Mouse (Mus musculus) neural tube, embryonic 13.5 days (tissue): ENCODE results near the gene St6galnac6. TPM values are rescaled to one million over a fixed set of nuclear protein-coding genes. Genes with fewer than 3 reads are reported as not detected.

Experiments
- ATAC-seq: fragments of 200-750 bp; cut with Nextera tagmentation; 2 replicates; pipeline ENCODE4 v1.8.0; 2017; ENCODE audit warnings: low read depth, mild to moderate bottlenecking, moderate TSS enrichment, moderate library complexity
- H3K27ac ChIP-seq: fragments of 300-500 bp; sonication (generic); replicated peaks from 2 replicates; pipeline ENCODE4 v1.5.1; 2015; ENCODE audit warnings: moderate library complexity, mild to moderate bottlenecking, inconsistent platforms
- H3K27me3 ChIP-seq: fragments of 300-500 bp; sonication (generic); 2 replicates; pipeline ENCODE4 v1.6.1; 2015; ENCODE audit warnings: mild to moderate bottlenecking, inconsistent platforms
- H3K36me3 ChIP-seq: fragments of 300-500 bp; sonication (generic); 2 replicates; pipeline ENCODE4 v1.6.1; 2015; ENCODE audit warnings: mild to moderate bottlenecking, inconsistent platforms
- H3K4me1 ChIP-seq: fragments of 300-500 bp; sonication (generic); replicated peaks from 2 replicates; pipeline ENCODE4 v1.6.1; 2015; ENCODE audit warnings: inconsistent platforms
- H3K4me2 ChIP-seq: fragments of 300-500 bp; sonication (generic); 2 replicates; pipeline ENCODE4 v1.6.1; 2015; ENCODE audit warnings: inconsistent platforms, mild to moderate bottlenecking, moderate library complexity
- H3K4me3 ChIP-seq: fragments of 300-500 bp; sonication (generic); 2 replicates; pipeline ENCODE4 v1.5.1; 2015; ENCODE audit warnings: mild to moderate bottlenecking, inconsistent platforms
- H3K9ac ChIP-seq: fragments of 300-500 bp; sonication (generic); 2 replicates; pipeline ENCODE4 v1.6.1; 2015; ENCODE audit warnings: moderate library complexity, mild to moderate bottlenecking, inconsistent platforms
- H3K9me3 ChIP-seq: fragments of 300-500 bp; sonication (generic); 2 replicates; pipeline ENCODE4 v1.6.1; 2016; ENCODE audit warnings: inconsistent platforms
- WGBS: fragments of 180-500 bp; shearing (Covaris S2); methylation state at CpG from one replicate; pipeline ENCODE4 v1.1.7; 2015; 5-methylcytosine and 5-hydroxymethylcytosine counted together
- polyA plus RNA-seq: library from polyadenylated mRNA; unstranded; fragments of >200 nt; fragmentation: Nextera tagmentation; extraction: Ambion mirVana; gene quantifications from 2 replicates; pipeline ENCODE4 v1.2.1, GENCODE M21; 2015

Gene St6galnac6
- polyA plus RNA-seq, 1 experiment from 2014 or later: 9.4 TPM

DNA sequence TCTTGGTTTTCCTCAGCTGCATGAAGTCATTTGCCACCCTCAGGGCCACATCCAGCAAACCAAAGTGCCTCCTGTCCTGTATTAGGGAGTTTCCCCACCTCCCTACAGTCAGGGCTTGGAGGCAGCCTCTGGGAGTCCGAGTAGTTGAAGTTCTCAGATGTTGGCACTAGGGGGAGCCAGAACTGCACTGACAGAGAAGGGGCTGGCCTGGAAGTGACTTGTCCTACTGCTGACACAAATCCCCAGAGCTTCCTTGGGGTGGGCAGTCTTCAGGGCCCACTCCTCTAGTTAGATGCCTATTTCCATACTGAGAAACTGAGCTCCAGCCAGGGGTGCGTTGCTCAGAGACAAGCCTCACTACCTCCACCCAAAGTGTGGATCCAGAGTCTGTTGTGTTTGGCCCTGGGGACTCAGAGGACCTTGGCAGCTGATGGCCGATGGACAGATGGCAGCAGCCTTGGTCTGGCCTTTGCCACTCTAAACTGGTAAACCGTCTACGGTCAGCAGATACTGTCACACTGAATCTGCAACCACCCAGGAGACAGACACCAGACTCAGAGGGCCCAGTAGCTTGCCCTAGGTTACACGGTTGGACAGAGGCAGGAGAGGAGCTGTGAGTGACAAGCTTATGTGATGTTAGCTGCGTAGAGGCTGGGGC is 32.4 kb downstream of the St6galnac6 start:
- peaks cover 3% of the 10 kb centered on the region; the same call in 1 of the 2 replicates for H3K36me3 ChIP-seq
- peaks cover 39% of the 10 kb centered on the region for H3K4me1 ChIP-seq
- peak; percentile 52 for ATAC-seq
- no peak overlapping the region for H3K4me2 ChIP-seq
- WGBS: 55% methylated on average over 7 of the region's 7 CpGs
- H3K9me3 ChIP-seq: no peaks in the 10 kb centered on the region
- H3K27me3 ChIP-seq: no peaks in the 10 kb centered on the region
- no peak overlapping the region for H3K9ac ChIP-seq
- no peak overlapping the region for H3K4me3 ChIP-seq
- H3K27ac ChIP-seq: no peak overlapping the region

DNA sequence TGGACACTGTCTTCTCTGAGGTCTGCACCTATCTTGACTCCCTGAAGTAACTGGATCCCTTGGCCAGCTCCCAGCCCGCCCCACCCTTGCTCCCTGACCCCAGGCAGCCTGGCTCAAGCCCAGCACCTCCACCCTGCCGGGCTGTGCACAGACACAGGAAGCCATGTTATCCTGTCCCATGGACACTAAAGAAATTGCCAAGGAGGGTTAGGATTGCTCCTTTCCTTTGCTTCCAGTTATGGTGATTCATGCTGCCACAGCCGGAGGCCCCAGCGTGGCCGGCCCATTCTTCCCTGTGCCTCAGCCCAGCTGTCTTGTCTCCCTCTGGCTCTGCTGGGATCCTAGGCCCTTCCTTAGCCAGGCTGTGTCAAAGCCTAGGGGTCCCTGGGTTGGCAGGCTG is 34.2 kb downstream of the St6galnac6 start:
- H3K9ac ChIP-seq: peak overlapping the region; percentile 31; the same call in 1 of the 2 replicates
- 71% methylated on average over 5 of the region's 5 CpGs for WGBS
- H3K27me3 ChIP-seq: no peaks in the 10 kb centered on the region
- H3K9me3 ChIP-seq: no peaks in the 10 kb centered on the region
- H3K36me3 ChIP-seq: peaks cover 3% of the 10 kb centered on the region; the same call in 1 of the 2 replicates
- H3K4me1 ChIP-seq: peaks cover 28% of the 10 kb centered on the region
- no peak overlapping the region for H3K4me2 ChIP-seq
- no peak overlapping the region for H3K4me3 ChIP-seq
- H3K27ac ChIP-seq: no peak overlapping the region
- no peak for ATAC-seq

DNA sequence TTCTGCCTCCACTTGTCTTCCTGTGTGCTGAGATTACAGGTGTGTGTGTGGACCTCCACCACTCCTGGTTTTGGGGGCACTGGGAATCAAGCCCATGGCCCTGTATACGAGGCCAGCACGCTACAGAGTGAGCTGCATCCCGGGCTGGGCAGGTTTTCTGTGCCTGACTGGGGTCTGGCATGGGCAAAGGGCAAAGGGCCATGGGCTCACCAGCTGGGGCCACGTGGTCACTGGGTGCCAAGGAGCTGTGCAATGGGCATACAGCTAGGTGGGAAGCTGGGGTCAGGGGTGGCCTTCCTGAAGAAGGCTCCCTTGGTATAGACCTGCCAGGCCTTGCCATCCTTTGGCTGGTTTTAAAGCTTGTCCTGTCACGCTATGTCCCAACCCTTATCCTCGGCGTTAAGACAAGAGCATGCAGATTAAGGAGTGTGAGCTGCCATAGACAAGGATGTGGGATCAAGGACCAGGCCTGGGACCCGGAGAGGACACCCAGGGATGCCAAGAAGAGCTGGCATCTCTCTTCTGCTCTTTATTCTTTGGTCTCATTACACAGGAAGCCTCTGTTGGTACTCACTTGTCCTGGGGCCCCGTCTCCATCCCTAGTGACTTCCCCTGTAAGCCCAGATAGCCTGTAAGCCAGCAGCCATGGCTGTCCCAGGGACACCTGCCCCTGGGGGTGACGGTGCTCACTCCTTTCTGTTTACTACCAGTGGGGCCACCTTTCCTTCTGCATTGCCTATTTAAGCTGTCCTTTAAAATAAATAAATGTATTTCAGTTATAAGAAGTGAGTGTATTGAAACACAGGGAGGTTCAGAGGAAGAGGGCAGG is 35.0 kb downstream of the St6galnac6 start:
- Histone ChIP-seq H3K4me2 (no peak overlapping the region), H3K27ac (no peak overlapping the region), H3K4me3 (no peak overlapping the region), H3K4me1 (peaks cover 20% of the 10 kb centered on the region), H3K9ac (peak overlapping the region; percentile 12; the same call in 1 of the 2 replicates), H3K9me3 (no peaks in the 10 kb centered on the region), H3K27me3 (no peaks in the 10 kb centered on the region), H3K36me3 (peaks cover 3% of the 10 kb centered on the region; the same call in 1 of the 2 replicates)
- no peak for ATAC-seq
- 87% methylated on average over 10 of the region's 10 CpGs for WGBS

DNA sequence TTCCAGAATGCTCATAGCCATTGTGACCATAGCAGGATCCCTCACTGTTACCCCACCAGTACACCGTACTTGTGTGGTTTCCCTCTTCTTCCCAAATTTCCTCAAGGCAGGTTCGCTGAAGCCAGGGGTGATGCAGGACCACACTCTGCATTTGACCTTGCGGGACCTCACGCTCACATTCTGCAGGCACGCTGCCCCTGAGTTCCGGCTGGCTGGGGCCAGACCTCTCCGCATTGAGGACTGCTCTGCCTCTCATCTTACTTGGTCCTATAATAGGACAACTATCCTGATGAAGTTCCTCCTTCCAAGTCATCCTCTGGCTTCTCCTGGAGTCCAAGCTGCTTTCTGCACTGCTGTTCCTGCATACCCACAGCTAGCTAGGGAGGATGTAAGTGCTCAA is 37.1 kb downstream of the St6galnac6 start:
- H3K9me3 ChIP-seq: no peaks in the 10 kb centered on the region
- ATAC-seq: no peak
- no peak overlapping the region for H3K4me3 ChIP-seq
- no peak overlapping the region for H3K4me2 ChIP-seq
- peaks cover 3% of the 10 kb centered on the region; the same call in 1 of the 2 replicates for H3K36me3 ChIP-seq
- H3K27me3 ChIP-seq: no peaks in the 10 kb centered on the region
- WGBS: 88% methylated on average over 7 of the region's 7 CpGs
- peaks cover 14% of the 10 kb centered on the region for H3K4me1 ChIP-seq
- H3K9ac ChIP-seq: no peak overlapping the region
- H3K27ac ChIP-seq: no peak overlapping the region

DNA sequence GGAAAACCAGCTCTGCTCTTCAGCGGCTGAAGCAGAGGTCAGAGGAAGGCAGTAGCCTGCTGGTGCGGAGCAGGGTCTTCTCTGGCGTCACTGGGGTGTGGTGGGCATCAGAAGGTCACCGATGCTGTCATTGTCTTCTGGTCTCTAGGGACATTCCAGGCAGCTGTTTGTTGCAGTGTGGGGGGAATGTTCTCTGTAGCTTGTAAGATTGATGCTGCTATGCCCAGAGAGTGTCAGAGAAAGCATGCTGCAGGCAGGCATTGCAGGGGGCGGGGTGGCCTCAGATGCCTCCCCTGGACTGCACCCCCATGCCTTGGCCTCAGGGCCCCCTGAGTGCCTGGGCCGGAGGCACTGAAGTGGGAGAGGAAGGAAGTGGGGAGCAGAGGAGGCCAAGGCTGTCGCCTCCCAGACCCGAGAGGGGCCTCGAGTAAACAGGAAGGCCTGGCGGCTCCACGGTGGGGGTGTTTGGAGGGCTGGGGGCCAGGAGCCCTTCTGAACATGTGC is 38.3 kb downstream of the St6galnac6 start:
- ATAC-seq: 0 out of 2 replicates have a peak, but pooled peaks have one; percentile 29

DNA sequence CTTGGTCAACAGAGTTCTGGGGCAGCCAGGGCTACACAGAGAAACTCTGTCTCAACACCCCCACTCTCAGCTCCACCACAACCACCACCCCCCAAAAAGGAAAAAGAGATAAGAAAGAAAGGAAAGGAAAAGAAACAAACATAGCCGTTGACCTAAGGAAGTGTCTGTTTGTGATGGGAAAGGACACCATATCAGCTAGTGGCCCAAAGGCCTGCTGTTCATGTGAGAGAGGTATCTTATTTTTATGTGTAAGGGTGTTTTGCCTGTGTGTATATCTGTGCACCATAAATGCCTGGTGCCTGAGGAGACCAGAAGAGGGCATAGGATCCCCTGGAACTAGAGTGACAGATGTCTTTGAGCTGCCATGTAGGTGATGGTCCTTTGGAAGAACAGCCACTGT is 40.1 kb downstream of the St6galnac6 start:
- no peak for ATAC-seq
- H3K4me3 ChIP-seq: no peak overlapping the region
- peaks cover 11% of the 10 kb centered on the region for H3K4me1 ChIP-seq
- no peaks in the 10 kb centered on the region for H3K27me3 ChIP-seq
- no peaks in the 10 kb centered on the region for H3K9me3 ChIP-seq
- WGBS: 83% methylated on average over 1 of the region's 1 CpGs
- no peaks in the 10 kb centered on the region for H3K36me3 ChIP-seq
- H3K9ac ChIP-seq: no peak overlapping the region
- no peak overlapping the region for H3K27ac ChIP-seq
- no peak overlapping the region for H3K4me2 ChIP-seq

More for the DNA sequence above, 38.3 kb downstream of the St6galnac6 start:
- Histone ChIP-seq H3K27ac (0 out of 2 replicates have a peak overlapping the region, but pooled peaks have one; percentile 23), H3K4me3 (no peak overlapping the region), H3K27me3 (no peaks in the 10 kb centered on the region), H3K4me1 (peaks cover 14% of the 10 kb centered on the region), H3K36me3 (peaks cover 3% of the 10 kb centered on the region; the same call in 1 of the 2 replicates), H3K9ac (0 out of 2 replicates have a peak overlapping the region, but pooled peaks have one; percentile 45), H3K4me2 (no peak overlapping the region), H3K9me3 (no peaks in the 10 kb centered on the region)
- WGBS: 31% methylated on average over 11 of the region's 11 CpGs

DNA sequence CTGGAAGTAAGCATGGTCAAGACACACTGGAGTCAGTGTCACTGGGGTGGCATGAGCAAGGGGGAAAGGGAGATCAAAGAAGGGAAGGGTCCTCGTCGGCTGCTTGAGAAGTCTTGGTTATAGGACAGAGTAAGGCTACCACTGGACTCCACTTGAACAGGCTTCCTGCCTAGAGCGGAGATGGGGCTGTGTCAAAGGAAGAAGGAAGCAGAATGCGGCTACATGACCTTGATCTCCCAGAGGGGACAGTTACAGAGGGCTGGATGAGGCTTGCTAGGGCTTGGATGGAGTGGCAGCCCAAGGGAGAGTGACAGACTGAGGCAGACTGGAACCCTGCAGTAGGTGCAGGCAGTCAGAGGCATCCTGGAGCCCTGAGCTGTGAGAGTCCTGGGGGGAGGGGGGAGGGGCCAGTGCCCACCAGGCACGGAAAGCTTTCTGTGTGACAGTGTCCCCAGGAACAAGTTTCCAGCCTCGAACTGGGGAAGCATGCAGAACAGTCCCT is 41.1 kb downstream of the St6galnac6 start:
- Histone ChIP-seq H3K27ac (no peak overlapping the region), H3K4me1 (peaks cover 13% of the 10 kb centered on the region), H3K27me3 (no peaks in the 10 kb centered on the region), H3K9me3 (no peaks in the 10 kb centered on the region), H3K4me3 (no peak overlapping the region), H3K4me2 (no peak overlapping the region), H3K36me3 (no peaks in the 10 kb centered on the region), H3K9ac (no peak overlapping the region)
- no peak for ATAC-seq
- 68% methylated on average over 6 of the region's 6 CpGs for WGBS

DNA sequence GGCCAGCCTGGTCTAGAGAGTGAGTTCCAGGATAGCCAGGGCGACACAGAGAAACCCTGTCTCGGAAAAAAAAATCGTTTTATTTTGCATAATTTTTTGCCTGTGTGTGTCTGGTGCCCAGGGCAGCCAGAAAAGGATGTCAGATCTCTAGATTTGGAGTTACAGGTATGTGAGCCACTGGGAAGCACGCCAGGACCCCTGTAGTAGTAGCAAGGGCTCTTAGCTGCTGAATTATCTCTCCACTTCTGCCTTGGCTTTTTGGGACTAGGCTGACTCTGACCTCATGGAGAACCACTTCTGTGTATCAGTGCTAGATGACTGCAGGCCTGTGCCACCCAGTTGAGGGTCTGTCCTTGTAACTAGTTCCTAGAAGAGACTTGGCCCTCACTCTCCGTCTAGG is 42.3 kb downstream of the St6galnac6 start:
- H3K4me2 ChIP-seq: no peak overlapping the region
- H3K9me3 ChIP-seq: no peaks in the 10 kb centered on the region
- H3K9ac ChIP-seq: no peak overlapping the region
- H3K4me1 ChIP-seq: peaks cover 21% of the 10 kb centered on the region
- no peak overlapping the region for H3K27ac ChIP-seq
- no peak for ATAC-seq
- no peaks in the 10 kb centered on the region for H3K27me3 ChIP-seq
- no peak overlapping the region for H3K4me3 ChIP-seq
- WGBS: 77% methylated on average over 5 of the region's 5 CpGs
- no peaks in the 10 kb centered on the region for H3K36me3 ChIP-seq

DNA sequence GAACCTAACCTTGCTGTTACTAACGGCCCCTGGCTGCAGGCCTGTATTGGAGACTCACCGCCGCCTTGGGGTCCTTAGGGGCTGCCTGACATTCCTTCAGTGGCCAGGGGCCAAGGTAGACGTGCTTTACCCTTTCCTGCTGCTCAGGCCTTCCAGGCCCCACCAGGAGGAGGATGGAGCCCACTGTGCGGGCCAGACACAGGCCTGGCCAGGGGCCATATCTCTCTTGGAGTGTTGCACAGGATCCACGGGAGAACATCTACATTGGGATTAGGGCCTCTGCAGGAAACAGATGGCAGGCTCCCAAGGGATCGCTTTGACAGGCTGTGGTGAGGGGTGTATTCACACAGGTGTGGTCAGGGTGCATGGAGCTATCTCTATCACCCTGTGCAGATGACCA is 43.3 kb downstream of the St6galnac6 start:
- Histone ChIP-seq H3K4me1 (peaks cover 18% of the 10 kb centered on the region), H3K9ac (no peak overlapping the region), H3K27me3 (no peaks in the 10 kb centered on the region), H3K4me3 (no peak overlapping the region), H3K27ac (no peak overlapping the region), H3K9me3 (no peaks in the 10 kb centered on the region), H3K4me2 (no peak overlapping the region), H3K36me3 (no peaks in the 10 kb centered on the region)
- ATAC-seq: peak; percentile 15; the same call in 1 of the 2 replicates
- WGBS: 79% methylated on average over 7 of the region's 7 CpGs

DNA sequence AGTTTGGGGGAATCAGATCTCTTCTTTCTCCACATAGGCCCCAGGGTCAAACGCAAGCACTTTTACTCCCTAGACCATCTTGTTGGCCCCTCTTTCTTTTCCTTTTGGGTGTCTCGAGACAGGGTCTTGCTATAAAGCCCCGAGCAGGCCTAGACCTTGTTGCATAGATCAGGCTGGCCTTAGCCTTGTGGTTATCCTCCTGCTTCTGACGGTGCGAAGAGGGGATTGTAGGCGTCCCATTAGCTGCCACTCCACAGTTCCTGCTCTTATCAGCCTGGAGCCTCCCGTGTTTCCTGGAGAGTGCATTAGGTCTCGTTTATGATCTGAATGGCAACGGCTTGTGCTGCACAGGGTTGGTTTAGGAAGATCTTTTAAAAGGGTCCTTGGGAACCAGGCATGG is 44.6 kb downstream of the St6galnac6 start:
- WGBS: 79% methylated on average over 9 of the region's 9 CpGs
- no peak for ATAC-seq

DNA sequence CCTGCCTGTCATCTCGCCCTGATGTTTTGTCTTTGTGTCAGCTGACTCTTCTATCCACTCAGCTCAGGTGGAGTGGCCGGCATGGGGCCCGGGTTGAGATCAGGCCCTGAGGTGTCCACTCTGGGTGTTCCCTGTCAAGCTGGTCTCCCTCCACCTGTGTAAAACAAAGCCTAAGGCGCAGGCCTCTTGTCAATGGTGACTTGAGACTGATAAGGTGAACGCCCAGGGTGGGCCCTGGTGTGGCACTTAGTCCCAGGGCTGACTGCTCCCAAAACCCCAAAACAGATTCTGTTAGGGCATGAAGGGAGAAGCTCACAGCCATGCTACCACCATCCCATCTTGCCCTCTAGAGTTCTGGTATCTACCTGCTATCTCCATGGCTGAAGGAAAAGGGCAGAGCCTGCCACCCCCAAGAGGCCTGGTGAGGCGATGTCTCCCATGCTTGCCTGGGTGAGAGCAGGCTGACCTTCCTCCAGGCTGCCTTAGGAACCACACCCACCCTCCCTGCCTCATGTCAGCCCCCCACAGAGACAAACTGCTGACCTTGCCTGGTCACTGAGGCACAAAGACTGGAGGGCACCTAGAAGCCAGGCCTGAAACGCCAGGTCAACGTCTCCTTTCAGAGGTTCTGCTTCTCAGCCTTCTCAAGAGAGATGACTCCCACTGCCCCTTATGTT is 45.4 kb downstream of the St6galnac6 start:
- no peak overlapping the region for H3K9ac ChIP-seq
- no peak overlapping the region for H3K4me2 ChIP-seq
- ATAC-seq: no peak
- no peak overlapping the region for H3K27ac ChIP-seq
- H3K4me1 ChIP-seq: peaks cover 15% of the 10 kb centered on the region
- H3K4me3 ChIP-seq: no peak overlapping the region
- WGBS: 89% methylated on average over 8 of the region's 8 CpGs
- H3K36me3 ChIP-seq: no peaks in the 10 kb centered on the region
- no peaks in the 10 kb centered on the region for H3K9me3 ChIP-seq
- H3K27me3 ChIP-seq: no peaks in the 10 kb centered on the region

More for the DNA sequence above, 44.6 kb downstream of the St6galnac6 start:
- Histone ChIP-seq H3K27ac (no peak overlapping the region), H3K27me3 (no peaks in the 10 kb centered on the region), H3K4me2 (no peak overlapping the region), H3K9me3 (no peaks in the 10 kb centered on the region), H3K4me1 (peaks cover 15% of the 10 kb centered on the region), H3K4me3 (no peak overlapping the region), H3K9ac (no peak overlapping the region), H3K36me3 (no peaks in the 10 kb centered on the region)
